17 mouse cellular contexts compared by ENCODE assay signal in the genomic region with DNA sequence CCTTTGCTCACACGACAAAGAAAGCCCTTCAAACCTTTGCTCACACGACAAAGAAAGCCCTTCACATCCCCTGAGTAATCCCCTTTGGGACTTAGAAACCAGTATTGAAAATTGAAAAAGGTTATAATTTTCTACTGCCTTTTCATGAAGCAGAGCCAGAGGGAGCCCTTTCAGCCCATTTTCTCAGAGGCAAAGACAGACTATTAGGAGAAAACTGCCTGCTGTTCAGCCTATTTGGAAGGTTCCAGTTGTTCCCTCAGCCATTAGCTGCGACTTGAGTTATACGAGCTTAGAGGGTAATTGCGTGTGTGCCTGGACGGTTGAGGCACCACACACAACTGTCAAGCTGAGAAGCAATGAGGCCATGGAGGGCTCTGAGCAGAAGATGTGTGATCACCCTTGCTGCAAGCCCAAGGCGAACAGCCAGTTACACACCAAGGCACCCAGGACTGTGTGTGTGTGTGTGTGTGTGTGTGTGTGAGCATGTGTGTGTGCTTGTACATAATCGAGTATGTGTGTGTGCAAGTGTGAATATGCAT. TPM values are rescaled to one million over a fixed set of nuclear protein-coding genes. Genes with fewer than 3 reads are reported as not detected.
A peak's percentile ranks its signal among the peaks of the same experiment; 100 is the strongest.
DNase-seq lines count a peak whose midpoint lies in the region; ATAC-seq and TF ChIP-seq lines count a peak whose summit lies in the region.
"Had no signal": no experiment of that assay in that cellular context is flagged by ENCODE, and none has a peak within 500 bp of the region (broad histone marks: within the 10 kb centered on the region; RNA-seq: fewer than 3 reads in every experiment).

No protein-coding gene starts in this region.

- no peak overlapping the region for H3K9ac ChIP-seq in forebrain, embryonic 14.5 days (ENCODE audit: low read length)
- no peak overlapping the region for H3K9ac ChIP-seq in forebrain, embryonic 16.5 days (replicated peaks; ENCODE audit: low read depth, low read length)
- H3K9ac ChIP-seq in intestine, embryonic 15.5 days, result no peak overlapping the region
- no peak overlapping the region for H3K9ac ChIP-seq in stomach, postnatal 0 days (ENCODE audit: low read length)
- H3K9ac ChIP-seq: embryonic facial prominence, embryonic 15.5 days; heart, embryonic 13.5 days; limb, embryonic 12.5 days; liver, embryonic 15.5 days had no signal

- H3K27me3 ChIP-seq in forebrain, embryonic 14.5 days (replicated peaks; ENCODE audit: control insufficient read depth, insufficient read depth, low read length), result no peaks in the 10 kb centered on the region
- 0 out of 2 replicates have a peak, but pooled peaks cover 2% of the 10 kb centered on the region for H3K27me3 ChIP-seq in forebrain, embryonic 16.5 days (replicated peaks; ENCODE audit: control insufficient read depth, insufficient read depth, low read length)
- peaks cover 11% of the 10 kb centered on the region for H3K27me3 ChIP-seq in megakaryocyte, embryonic 14.5 days (replicated peaks)
- H3K27me3 ChIP-seq in intestine, embryonic 15.5 days (replicated peaks), result no peaks in the 10 kb centered on the region; the same call in 1 of the 2 replicates
- no peaks in the 10 kb centered on the region for H3K27me3 ChIP-seq in stomach, postnatal 0 days (ENCODE audit: control insufficient read depth, insufficient read depth, low read length)
- H3K27me3 ChIP-seq: embryonic facial prominence, embryonic 15.5 days; heart, embryonic 13.5 days; limb, embryonic 12.5 days had no signal

- H3K4me2 ChIP-seq in forebrain, embryonic 14.5 days (ENCODE audit: low read length), result no peak overlapping the region
- H3K4me2 ChIP-seq in forebrain, embryonic 16.5 days (ENCODE audit: low read length), result no peak overlapping the region
- no peak overlapping the region for H3K4me2 ChIP-seq in intestine, embryonic 15.5 days (replicated peaks)
- no peak overlapping the region for H3K4me2 ChIP-seq in stomach, postnatal 0 days (replicated peaks; ENCODE audit: low read depth)
- H3K4me2 ChIP-seq: embryonic facial prominence, embryonic 15.5 days; heart, embryonic 13.5 days; limb, embryonic 12.5 days; liver, embryonic 15.5 days had no signal

- H3K36me3 ChIP-seq in forebrain, embryonic 14.5 days (ENCODE audit: control insufficient read depth, insufficient read depth, low read length), result no peaks in the 10 kb centered on the region
- no peaks in the 10 kb centered on the region for H3K36me3 ChIP-seq in forebrain, embryonic 16.5 days (ENCODE audit: control insufficient read depth, insufficient read depth)
- no peaks in the 10 kb centered on the region for H3K36me3 ChIP-seq in megakaryocyte, embryonic 14.5 days (replicated peaks; ENCODE audit: low read length)
- H3K36me3 ChIP-seq in intestine, embryonic 15.5 days, result no peaks in the 10 kb centered on the region
- H3K36me3 ChIP-seq in stomach, postnatal 0 days (ENCODE audit: control insufficient read depth, insufficient read depth, low read length), result no peaks in the 10 kb centered on the region
- H3K36me3 ChIP-seq: embryonic facial prominence, embryonic 15.5 days; heart, embryonic 13.5 days; limb, embryonic 12.5 days; liver, embryonic 15.5 days had no signal

- no peaks in the 10 kb centered on the region for H3K9me3 ChIP-seq in forebrain, embryonic 14.5 days (replicated peaks; ENCODE audit: control insufficient read depth, low read length)
- H3K9me3 ChIP-seq in forebrain, embryonic 16.5 days (ENCODE audit: control insufficient read depth, low read length), result no peaks in the 10 kb centered on the region
- H3K9me3 ChIP-seq in megakaryocyte, embryonic 14.5 days, result no peaks in the 10 kb centered on the region
- no peaks in the 10 kb centered on the region for H3K9me3 ChIP-seq in intestine, embryonic 15.5 days
- H3K9me3 ChIP-seq in stomach, postnatal 0 days (ENCODE audit: control insufficient read depth, low read length), result no peaks in the 10 kb centered on the region
- H3K9me3 ChIP-seq: embryonic facial prominence, embryonic 15.5 days; heart, embryonic 13.5 days; limb, embryonic 12.5 days; liver, embryonic 15.5 days had no signal

- DNase-seq in forebrain, embryonic 14.5 days (ENCODE audit: low spot score), result peak; percentile 55
- DNase-seq in stomach, postnatal 0 days (ENCODE audit: low spot score), result no peak
- DNase-seq in gastrocnemius, adult 2 months, result no peak
- DNase-seq: B cell, adult 2 months; cerebellum, adult 18-20 months; kidney, adult 2 months; thymus, postnatal 36 days had no signal

- no peak for TF ChIP-seq EP300 in stomach, postnatal 0 days (optimal IDR thresholded peaks at IDR 0.05)

- no peaks in the 10 kb centered on the region for H3K4me1 ChIP-seq in forebrain, embryonic 14.5 days (ENCODE audit: control insufficient read depth, insufficient read depth, low read length)
- H3K4me1 ChIP-seq in forebrain, embryonic 16.5 days (replicated peaks; ENCODE audit: control insufficient read depth, insufficient read depth, low read length), result no peaks in the 10 kb centered on the region
- peaks cover 18% of the 10 kb centered on the region; the same call in 1 of the 2 replicates for H3K4me1 ChIP-seq in megakaryocyte, embryonic 14.5 days
- H3K4me1 ChIP-seq in intestine, embryonic 15.5 days (replicated peaks), result no peaks in the 10 kb centered on the region
- no peaks in the 10 kb centered on the region for H3K4me1 ChIP-seq in stomach, postnatal 0 days (replicated peaks; ENCODE audit: control insufficient read depth, insufficient read depth)
- H3K4me1 ChIP-seq: embryonic facial prominence, embryonic 15.5 days; heart, embryonic 13.5 days; liver, embryonic 15.5 days had no signal

- intact Hi-C loops in gastrocnemius, adult 2 months (cut with DNase I), result no loop called here

- TF ChIP-seq CTCF in stomach, postnatal 0 days (IDR thresholded peaks at IDR 0.05; ENCODE audit: low read depth), result peak; percentile 35
- TF ChIP-seq CTCF in gastrocnemius, adult 2 months (IDR thresholded peaks at IDR 0.05), result no peak

- H3K27ac ChIP-seq in forebrain, embryonic 14.5 days (ENCODE audit: low read depth, low read length), result peak overlapping the region; percentile 27; the same call in 1 of the 2 replicates
- H3K27ac ChIP-seq in forebrain, embryonic 16.5 days (ENCODE audit: low read length), result no peak overlapping the region
- H3K27ac ChIP-seq in intestine, embryonic 15.5 days, result no peak overlapping the region
- H3K27ac ChIP-seq in stomach, postnatal 0 days (replicated peaks), result no peak overlapping the region
- no peak overlapping the region; the same call in 1 of the 2 replicates for H3K27ac ChIP-seq in gastrocnemius, adult 2 months
- H3K27ac ChIP-seq: embryonic facial prominence, embryonic 15.5 days; heart, embryonic 13.5 days; limb, embryonic 12.5 days; liver, embryonic 15.5 days had no signal

- 29% methylated on average over 8 of the region's 8 CpGs for WGBS in forebrain, embryonic 14.5 days
- 34% methylated on average over 8 of the region's 8 CpGs for WGBS in forebrain, embryonic 16.5 days
- 61% methylated on average over 8 of the region's 8 CpGs for WGBS in intestine, embryonic 15.5 days
- 60% methylated on average over 8 of the region's 8 CpGs for WGBS in stomach, postnatal 0 days

- peak; percentile 40; the same call in 1 of the 2 replicates for ATAC-seq in forebrain, embryonic 14.5 days
- ATAC-seq in forebrain, embryonic 16.5 days, result no peak
- ATAC-seq in megakaryocyte, adult 5-6 weeks (ENCODE audit: poor library complexity, severe bottlenecking), result no peak
- peak; percentile 20; the same call in 1 of the 2 replicates for ATAC-seq in intestine, embryonic 15.5 days
- ATAC-seq in stomach, postnatal 0 days (ENCODE audit: low FRiP score, low TSS enrichment), result peak; percentile 8; the same call in 1 of the 2 replicates

- no peak overlapping the region for H3K4me3 ChIP-seq in forebrain, embryonic 14.5 days (ENCODE audit: low read depth, low read length)
- H3K4me3 ChIP-seq in forebrain, embryonic 16.5 days (replicated peaks; ENCODE audit: low read length), result no peak overlapping the region
- peak overlapping the region; percentile 53 for H3K4me3 ChIP-seq in megakaryocyte, embryonic 14.5 days (replicated peaks)
- no peak overlapping the region for H3K4me3 ChIP-seq in intestine, embryonic 15.5 days (replicated peaks)
- H3K4me3 ChIP-seq in stomach, postnatal 0 days (ENCODE audit: low read depth, low read length), result no peak overlapping the region
- no peak overlapping the region for H3K4me3 ChIP-seq in gastrocnemius, adult 2 months
- H3K4me3 ChIP-seq: embryonic facial prominence, embryonic 15.5 days; heart, embryonic 13.5 days; limb, embryonic 12.5 days; liver, embryonic 15.5 days had no signal

RNA-seq across cellular contexts. Expression of gene Klhl8, which starts 6.4 kb away (rescaled TPM):
- 41.1 and 46.5 TPM in 2 replicates for polyA plus RNA-seq in forebrain, embryonic 14.5 days (2014; fragmentation: Nextera tagmentation; extraction: Ambion mirVana)
- 48.8 and 53.4 TPM in 2 replicates for polyA plus RNA-seq in forebrain, embryonic 16.5 days (2015; fragmentation: Nextera tagmentation; extraction: Ambion mirVana)
- not detected in 2 replicates for polyA plus RNA-seq in megakaryocyte, embryonic 14.5 days (2012; ENCODE audit: insufficient read depth, low replicate concordance)
- 0.21 and 0.87 TPM in 2 replicates for total RNA-seq in megakaryocyte, adult 5-6 weeks (2015)
- total RNA-seq in megakaryocyte, adult 5-6 weeks (2017), result 0.95 and 2.0 TPM in 2 replicates
- polyA plus RNA-seq in intestine, embryonic 15.5 days (2015; fragmentation: Nextera tagmentation; extraction: Ambion mirVana), result 8.2 and 8.5 TPM in 2 replicates
- 7.7 and 8.4 TPM in 2 replicates for polyA plus RNA-seq in stomach, postnatal 0 days (2015; fragmentation: Nextera tagmentation; extraction: Ambion mirVana)
- 10 to 100 TPM; 26.1 to 28.6 TPM for total RNA-seq in gastrocnemius, adult 2 months (2021)

RNA-seq across cellular contexts. Expression of gene Hsd17b13, which starts 59.8 kb away (rescaled TPM):
- not detected in 2 replicates for polyA plus RNA-seq in forebrain, embryonic 14.5 days (2014; fragmentation: Nextera tagmentation; extraction: Ambion mirVana)
- polyA plus RNA-seq in forebrain, embryonic 16.5 days (2015; fragmentation: Nextera tagmentation; extraction: Ambion mirVana), result not detected in 2 replicates
- polyA plus RNA-seq in megakaryocyte, embryonic 14.5 days (2012; ENCODE audit: insufficient read depth, low replicate concordance), result not detected in 2 replicates
- total RNA-seq in megakaryocyte, adult 5-6 weeks (2015), result not detected in 2 replicates
- total RNA-seq in megakaryocyte, adult 5-6 weeks (2017), result not detected in 2 replicates
- polyA plus RNA-seq in intestine, embryonic 15.5 days (2015; fragmentation: Nextera tagmentation; extraction: Ambion mirVana), result 22.0 and 24.0 TPM in 2 replicates
- polyA plus RNA-seq in stomach, postnatal 0 days (2015; fragmentation: Nextera tagmentation; extraction: Ambion mirVana), result 3.2 and 3.4 TPM in 2 replicates
- total RNA-seq in gastrocnemius, adult 2 months (2021), result not detected
- total RNA-seq: hematopoietic stem cell, adult 5-6 weeks; monocyte, adult 5-6 weeks had no signal
- polyA plus RNA-seq: limb, embryonic 12.5 days had no signal

Comparison
In these comparisons a context has a peak if more than half of its experiments do, and no peak if none do; other contexts are left out.
1. ATAC-seq: peak in forebrain, embryonic 14.5 days (single experiment), intestine, embryonic 15.5 days (single experiment) and stomach, postnatal 0 days (single experiment); none in forebrain, embryonic 16.5 days (single experiment) and megakaryocyte, adult 5-6 weeks (single experiment).